Mouse (Mus musculus) cortical plate, adult 2 months (tissue): Measurements from ENCODE around the gene Gse1. TPM values are rescaled to one million over a fixed set of nuclear protein-coding genes. Genes with fewer than 3 reads are reported as not detected.
"Not testable (repeated sequence)": the region's sequence is repeated elsewhere in the genome, so short reads cannot be mapped to it uniquely, and the experiment has no call there.

Experiments used
- H3K27ac ChIP-seq: fragments of 200-500 bp; 2 replicates; pipeline ENCODE4 v1.5.1; 2012; ENCODE audit warnings: low read length, control low read depth, inconsistent platforms; ENCODE audit not compliant: insufficient read depth
- H3K4me1 ChIP-seq: fragments of 200-500 bp; 2 replicates; pipeline ENCODE4 v1.6.1; 2011; ENCODE audit warnings: low read length; ENCODE audit not compliant: control insufficient read depth, insufficient read depth
- H3K4me3 ChIP-seq: fragments of 200-500 bp; 2 replicates; pipeline ENCODE4 v1.5.1; 2011; ENCODE audit warnings: mild to moderate bottlenecking, low read length, control low read depth; ENCODE audit not compliant: insufficient read depth
- CTCF ChIP-seq: fragments of 200-500 bp; IDR thresholded peaks from 2 replicates; pipeline ENCODE4 v1.5.1; 2011; ENCODE audit warnings: mild to moderate bottlenecking, control low read depth, low read length; ENCODE audit not compliant: insufficient read depth; ENCODE audit errors: extremely low read depth
- POLR2A ChIP-seq: fragments of 200-500 bp; IDR thresholded peaks from 2 replicates; pipeline ENCODE4 v1.6.1; 2011; ENCODE audit warnings: mild to moderate bottlenecking, low read length, control low read depth; ENCODE audit not compliant: insufficient read depth; ENCODE audit errors: extremely low read depth
- polyA plus RNA-seq: library from polyadenylated mRNA; depleted of rRNA; stranded (reverse); fragments of >200 nt; gene quantifications from 2 replicates; pipeline ENCODE4 v1.2.3, GENCODE M21; 2012

Gene Gse1
- polyA plus RNA-seq, 1 experiment = 41.0 TPM

GRCm38 (mm10) chr8:120364093-120364725 lies 136.0 kb downstream of the Gse1 start:
- TF ChIP-seq POLR2A (no peak), CTCF (0 out of 2 replicates have a peak, but pooled peaks have one; percentile 12)

GRCm38 (mm10) chr8:120366840-120367239 lies 138.6 kb downstream of the Gse1 start:
- TF ChIP-seq CTCF (no peak), POLR2A (no peak)
- Histone ChIP-seq H3K27ac (no peak overlapping the region), H3K4me1 (no peaks in the 10 kb centered on the region), H3K4me3 (no peak overlapping the region)

More at GRCm38 (mm10) chr8:120364093-120364725, 136.0 kb downstream of the Gse1 start:
- H3K4me3 ChIP-seq = no peak overlapping the region
- H3K27ac ChIP-seq = no peak overlapping the region
- H3K4me1 ChIP-seq = no peaks in the 10 kb centered on the region

- H3K4me3 ChIP-seq, H3K27ac ChIP-seq, H3K4me1 ChIP-seq: not testable (repeated sequence)
Measured at GRCm38 (mm10) chr8:120368191-120368590, 139.9 kb downstream of the Gse1 start.

GRCm38 (mm10) chr8:120368814-120369649 lies 140.8 kb downstream of the Gse1 start:
- no peaks in the 10 kb centered on the region for H3K4me1 ChIP-seq
- no peak overlapping the region; the same call in 1 of the 2 replicates for H3K27ac ChIP-seq

GRCm38 (mm10) chr8:120369956-120370355 lies 141.7 kb downstream of the Gse1 start:
- no peak for TF ChIP-seq CTCF
- TF ChIP-seq POLR2A = no peak
- Histone ChIP-seq H3K27ac (no peak overlapping the region), H3K4me1 (no peaks in the 10 kb centered on the region), H3K4me3 (no peak overlapping the region)

More at GRCm38 (mm10) chr8:120368814-120369649, 140.8 kb downstream of the Gse1 start:
- H3K4me3 ChIP-seq = no peak overlapping the region
- peak; percentile 20; the same call in 1 of the 2 replicates for TF ChIP-seq CTCF
- no peak for TF ChIP-seq POLR2A

- Histone ChIP-seq H3K27ac (no peak overlapping the region), H3K4me1 (no peaks in the 10 kb centered on the region), H3K4me3 (no peak overlapping the region)
- TF ChIP-seq CTCF (no peak), POLR2A (no peak)
Measured at GRCm38 (mm10) chr8:120370461-120370860, 142.2 kb downstream of the Gse1 start.

GRCm38 (mm10) chr8:120371146-120371545 lies 142.9 kb downstream of the Gse1 start:
- no peak for TF ChIP-seq POLR2A
- TF ChIP-seq CTCF = no peak
- no peak overlapping the region for H3K27ac ChIP-seq
- no peak overlapping the region for H3K4me3 ChIP-seq
- H3K4me1 ChIP-seq = no peaks in the 10 kb centered on the region

- H3K27ac ChIP-seq = no peak overlapping the region
- H3K4me3 ChIP-seq = no peak overlapping the region
- TF ChIP-seq CTCF (no peak), POLR2A (no peak)
- no peaks in the 10 kb centered on the region for H3K4me1 ChIP-seq
Measured at GRCm38 (mm10) chr8:120371725-120372457, 143.6 kb downstream of the Gse1 start.

GRCm38 (mm10) chr8:120372684-120373083 lies 144.4 kb downstream of the Gse1 start:
- Histone ChIP-seq H3K27ac (no peak overlapping the region), H3K4me1 (no peaks in the 10 kb centered on the region), H3K4me3 (no peak overlapping the region)
- no peak for TF ChIP-seq CTCF

GRCm38 (mm10) chr8:120373621-120374020 lies 145.4 kb downstream of the Gse1 start:
- no peak overlapping the region for H3K27ac ChIP-seq
- no peak overlapping the region for H3K4me3 ChIP-seq
- no peak for TF ChIP-seq CTCF
- no peak for TF ChIP-seq POLR2A
- no peaks in the 10 kb centered on the region for H3K4me1 ChIP-seq
